Mouse (Mus musculus): ENCODE data around the gene Ugt1a8.

DNA sequence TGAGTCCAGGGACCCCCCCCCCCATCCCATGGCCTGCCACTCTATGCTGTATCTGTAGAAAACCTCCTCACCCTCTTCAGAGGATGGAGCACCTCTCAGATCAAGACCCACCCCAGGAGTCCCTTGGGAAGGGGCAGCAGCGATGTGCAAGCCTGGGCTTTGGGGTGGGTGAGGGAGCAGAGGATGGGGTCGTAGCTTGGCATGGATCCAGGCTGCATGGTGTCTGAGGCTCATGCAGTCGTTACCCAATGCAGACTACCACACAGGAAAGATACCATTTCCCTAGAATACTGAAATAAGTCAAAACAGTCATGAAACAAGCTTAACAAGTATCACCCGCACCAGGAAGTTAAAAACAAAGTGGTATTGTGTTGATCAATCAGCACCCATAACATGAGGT, 161.0 kb downstream of the Ugt1a8 start:
- no peak for TF ChIP-seq CTCF (IDR thresholded peaks at IDR 0.05; ENCODE audit: low read depth, low read length)
- no peak for TF ChIP-seq POLR2AphosphoS5 (IDR thresholded peaks at IDR 0.05; ENCODE audit: insufficient replicate concordance, low read depth, low read length)
- TF ChIP-seq GATA1 (IDR thresholded peaks at IDR 0.05; ENCODE audit: borderline replicate concordance, low read length), result no peak
- TF ChIP-seq TAL1 (conservative IDR thresholded peaks at IDR 0.05; ENCODE audit: low read depth, low read length), result no peak

All from G1E (cell line).